Mouse (Mus musculus) gastrocnemius, adult 8-10 months (tissue): ENCODE data around the gene Slc28a3. TPM values are rescaled to one million over a fixed set of nuclear protein-coding genes. Genes with fewer than 3 reads are reported as not detected.

ENCODE experiments used
- DNase-seq, 2 experiments: peaks; one replicate each; pipeline ENCODE4 v3.0.0; 2022; ENCODE audit warnings: low spot score in 2 of 2
- total RNA-seq, 4 experiments: library from RNA; stranded (reverse); gene quantifications; 2 replicates each; pipeline ENCODE4 v1.2.4; 2022

Gene Slc28a3
- total RNA-seq, 4 experiments from 2014 or later: not detected

GRCm38 (mm10) chr13:58523011-58523760 is 87.5 kb downstream of the Slc28a3 start:
- no peak for DNase-seq

- DNase-seq: no peak
These were observed 89.2 kb downstream of the Slc28a3 start for GRCm38 (mm10) chr13:58521331-58522030.

GRCm38 (mm10) chr13:58520580-58521330 is 89.9 kb downstream of the Slc28a3 start:
- DNase-seq: no peak

- no peak for DNase-seq
These were observed 90.6 kb downstream of the Slc28a3 start for GRCm38 (mm10) chr13:58520028-58520427.

GRCm38 (mm10) chr13:58516277-58516676 is 94.4 kb downstream of the Slc28a3 start:
- DNase-seq: no peak

- DNase-seq: no peak
These were observed 95.0 kb downstream of the Slc28a3 start for GRCm38 (mm10) chr13:58515635-58516034.

GRCm38 (mm10) chr13:58514147-58514727 is 96.4 kb downstream of the Slc28a3 start:
- no peak for DNase-seq

GRCm38 (mm10) chr13:58511926-58512325 is 98.8 kb downstream of the Slc28a3 start:
- DNase-seq: no peak

GRCm38 (mm10) chr13:58511248-58511647 is 99.4 kb downstream of the Slc28a3 start:
- DNase-seq: no peak

- DNase-seq: no peak
These were observed 101.4 kb downstream of the Slc28a3 start for GRCm38 (mm10) chr13:58509241-58509640.

- DNase-seq: no peak
These were observed 107.1 kb downstream of the Slc28a3 start for GRCm38 (mm10) chr13:58503610-58504009.

GRCm38 (mm10) chr13:58497809-58498208 is 112.9 kb downstream of the Slc28a3 start:
- no peak for DNase-seq

Other genes starting within 250 kb of the Slc28a3 start
- 1 to 10 TPM; 6.3 to 7.7 (median 7.3) TPM for gene 2210016F16Rik, start 225.7 kb downstream of the Slc28a3 start, total RNA-seq
- gene Rmi1, start 208.6 kb downstream of the Slc28a3 start, total RNA-seq: 1 to 10 TPM; 5.7 to 7.8 (median 6.4) TPM
- gene Hnrnpk, start 207.5 kb downstream of the Slc28a3 start, total RNA-seq: 100 to 1,000 TPM; 203 to 256 (median 231) TPM
- gene Ntrk2, start 195.7 kb upstream of the Slc28a3 start, total RNA-seq: 1 to 10 TPM; 1.2 to 4.7 (median 3.4) TPM